Mouse (Mus musculus) embryo, embryonic 11 days (tissue): ENCODE results near the gene Myrf.

Source experiments
- DNase-seq: peaks from one replicate; pipeline ENCODE4 v3.0.0-alpha.2; 2015

The Myrf gene

GRCm38 (mm10) chr19:10203848-10204615, 36.5 kb downstream of the Myrf start, which contains the start of the genes Tmem258 and Fen1:
TSS of gene Tmem258 (plus strand) at chr19:10204014.
TSS of gene Fen1 (minus strand) at chr19:10204169.
- DNase-seq: peak; percentile 92

GRCm38 (mm10) chr19:10203146-10203847, 37.3 kb downstream of the Myrf start:
- DNase-seq: no peak

GRCm38 (mm10) chr19:10198723-10199122, 41.8 kb downstream of the Myrf start:
- peak; percentile 91 for DNase-seq

GRCm38 (mm10) chr19:10198286-10198685, 42.3 kb downstream of the Myrf start:
- DNase-seq: no peak

- no peak for DNase-seq
Observed at GRCm38 (mm10) chr19:10197130-10197529, 43.4 kb downstream of the Myrf start.

- no peak for DNase-seq
Observed at GRCm38 (mm10) chr19:10195252-10195651, 45.3 kb downstream of the Myrf start.

- no peak for DNase-seq
Observed at GRCm38 (mm10) chr19:10194337-10194736, 46.2 kb downstream of the Myrf start.

- no peak for DNase-seq
Observed at GRCm38 (mm10) chr19:10191326-10191725, 49.2 kb downstream of the Myrf start.

- DNase-seq: peak; percentile 73
Observed at GRCm38 (mm10) chr19:10190796-10191195, 49.8 kb downstream of the Myrf start.

GRCm38 (mm10) chr19:10189940-10190339, 50.6 kb downstream of the Myrf start:
- no peak for DNase-seq

GRCm38 (mm10) chr19:10189022-10189421, 51.5 kb downstream of the Myrf start:
- no peak for DNase-seq

GRCm38 (mm10) chr19:10188281-10188811, 52.2 kb downstream of the Myrf start:
- DNase-seq: no peak

GRCm38 (mm10) chr19:10186569-10186968, 54.0 kb downstream of the Myrf start:
- DNase-seq: no peak

- no peak for DNase-seq
Observed at GRCm38 (mm10) chr19:10185876-10186275, 54.7 kb downstream of the Myrf start.

GRCm38 (mm10) chr19:10184096-10184495, 56.5 kb downstream of the Myrf start:
- peak; percentile 67 for DNase-seq

- DNase-seq: peak; percentile 82
Observed at GRCm38 (mm10) chr19:10183299-10183983, 57.1 kb downstream of the Myrf start.

- DNase-seq: peak; percentile 98
Observed at GRCm38 (mm10) chr19:10182670-10183298, 57.8 kb downstream of the Myrf start, which contains the start of gene Fads1. TSS of gene Fads1 (plus strand) at chr19:10182888.

GRCm38 (mm10) chr19:10182142-10182541, 58.4 kb downstream of the Myrf start:
- peak; percentile 16 for DNase-seq

- no peak for DNase-seq
Observed at GRCm38 (mm10) chr19:10181225-10181624, 59.3 kb downstream of the Myrf start.

GRCm38 (mm10) chr19:10176941-10177372, 63.6 kb downstream of the Myrf start:
- DNase-seq: no peak

- no peak for DNase-seq
Observed at GRCm38 (mm10) chr19:10176477-10176876, 64.1 kb downstream of the Myrf start.

GRCm38 (mm10) chr19:10174956-10175355, 65.6 kb downstream of the Myrf start:
- no peak for DNase-seq
